In the genomic region with DNA sequence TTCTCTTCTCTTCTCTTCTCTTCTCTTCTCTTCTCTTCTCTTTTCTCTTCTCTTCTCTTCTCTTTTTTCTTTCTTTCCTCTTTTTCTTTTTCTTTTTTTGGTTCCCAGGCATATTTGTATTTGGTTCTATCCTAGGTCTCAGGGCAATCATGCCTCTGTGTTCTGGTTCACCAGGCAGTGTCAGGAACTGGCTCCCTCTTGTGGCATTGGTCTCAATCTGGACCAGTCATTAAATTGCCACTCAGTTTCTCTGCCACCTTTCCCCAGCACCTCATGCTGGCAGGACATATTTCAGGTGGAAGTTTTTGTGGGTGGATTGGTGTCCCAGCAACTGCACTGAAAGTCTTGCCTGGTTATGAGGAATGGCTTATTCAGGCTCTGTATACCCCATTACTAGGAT, we compare ENCODE assay signal across 9 mouse cellular contexts. TPM values are rescaled to one million over a fixed set of nuclear protein-coding genes. Genes with fewer than 3 reads are reported as not detected.
A peak's percentile ranks its signal among the peaks of the same experiment; 100 is the strongest.
DNase-seq lines count a peak whose midpoint lies in the region; ATAC-seq and TF ChIP-seq lines count a peak whose summit lies in the region.
"Had no signal": no experiment of that assay in that cellular context is flagged by ENCODE, and none has a peak within 500 bp of the region (broad histone marks: within the 10 kb centered on the region; RNA-seq: fewer than 3 reads in every experiment).

No protein-coding gene starts in this region.

- no peak overlapping the region for H3K27ac ChIP-seq in small intestine, adult 2 months (ENCODE audit: insufficient read depth, low read depth, low read length)
- H3K27ac ChIP-seq in forebrain, embryonic 15.5 days (replicated peaks) = no peak overlapping the region

- no peak for ATAC-seq in forebrain, embryonic 15.5 days (replicated peaks)

- H3K27me3 ChIP-seq in small intestine, adult 2 months (ENCODE audit: control insufficient read depth, insufficient read depth, low read length) = no peaks in the 10 kb centered on the region
- H3K27me3 ChIP-seq in forebrain, embryonic 15.5 days = no peaks in the 10 kb centered on the region

- no peak overlapping the region for H3K4me3 ChIP-seq in small intestine, adult 2 months (ENCODE audit: low read depth, low read length)
- no peak overlapping the region for H3K4me3 ChIP-seq in forebrain, embryonic 15.5 days

- no peak overlapping the region for H3K9ac ChIP-seq in forebrain, embryonic 15.5 days (replicated peaks)

- no peaks in the 10 kb centered on the region for H3K4me1 ChIP-seq in small intestine, adult 2 months (ENCODE audit: control insufficient read depth, insufficient read depth, insufficient read length, low read length)
- H3K4me1 ChIP-seq in forebrain, embryonic 15.5 days = no peaks in the 10 kb centered on the region

- H3K4me2 ChIP-seq in forebrain, embryonic 15.5 days (replicated peaks) = no peak overlapping the region

- no peaks in the 10 kb centered on the region for H3K36me3 ChIP-seq in small intestine, adult 2 months (ENCODE audit: control insufficient read depth, insufficient read depth, low read length)
- H3K36me3 ChIP-seq in forebrain, embryonic 15.5 days = no peaks in the 10 kb centered on the region
- H3K36me3 ChIP-seq: G1E had no signal

- H3K9me3 ChIP-seq in forebrain, embryonic 15.5 days = no peaks in the 10 kb centered on the region
- H3K9me3 ChIP-seq: G1E had no signal

- peak; percentile 50; the same call in 1 of the 2 replicates for TF ChIP-seq CTCF in small intestine, adult 2 months (IDR thresholded peaks at IDR 0.05; ENCODE audit: extremely low read depth, insufficient read length, insufficient replicate concordance, low read depth, low read length)

- peak; percentile 28 for DNase-seq in gastrocnemius, adult 18-20 months (ENCODE audit: low spot score)
- no peak for DNase-seq in gastrocnemius, postnatal 4 days (ENCODE audit: low spot score in 2 of 2)
- peak; percentile 13 to 20 for DNase-seq in right cerebral cortex, postnatal 10 days (ENCODE audit: low spot score in 2 of 2)
- DNase-seq in right cerebral cortex, postnatal 14 days = no peak
- peak; percentile 1 to 9 for DNase-seq in kidney, adult 8-10 months
- no peak for DNase-seq in ovary, adult 18-20 months (ENCODE audit: low spot score)

- TF ChIP-seq POLR2A in small intestine, adult 2 months (IDR thresholded peaks at IDR 0.05; ENCODE audit: low read depth, low read length) = no peak

RNA-seq across cellular contexts. Expression of gene Agmo, which starts 57.8 kb away (rescaled TPM):
- total RNA-seq in gastrocnemius, adult 18-20 months (2021) = 1 to 10 TPM; 1.3 to 1.6 TPM
- 1 to 10 TPM; 2.2 to 3.1 TPM for total RNA-seq in gastrocnemius, postnatal 4 days (2021)
- 6.6 and 20.4 TPM in 2 replicates for polyA plus RNA-seq in small intestine, adult 2 months (2012; rRNA removed)
- polyA plus RNA-seq in forebrain, embryonic 15.5 days (2015; fragmentation: Nextera tagmentation; extraction: Ambion mirVana) = 0.24 and 0.42 TPM in 2 replicates

Comparison
In these comparisons a context has a peak if more than half of its experiments do, and no peak if none do; other contexts are left out.
1. DNase-seq: peak in gastrocnemius, adult 18-20 months (single experiment), right cerebral cortex, postnatal 10 days (2 of 2) and kidney, adult 8-10 months (2 of 2); none in gastrocnemius, postnatal 4 days (0 of 2), right cerebral cortex, postnatal 14 days (single experiment) and ovary, adult 18-20 months (single experiment).